Mouse (Mus musculus): ENCODE results near the gene Lyzl4.

DNA sequence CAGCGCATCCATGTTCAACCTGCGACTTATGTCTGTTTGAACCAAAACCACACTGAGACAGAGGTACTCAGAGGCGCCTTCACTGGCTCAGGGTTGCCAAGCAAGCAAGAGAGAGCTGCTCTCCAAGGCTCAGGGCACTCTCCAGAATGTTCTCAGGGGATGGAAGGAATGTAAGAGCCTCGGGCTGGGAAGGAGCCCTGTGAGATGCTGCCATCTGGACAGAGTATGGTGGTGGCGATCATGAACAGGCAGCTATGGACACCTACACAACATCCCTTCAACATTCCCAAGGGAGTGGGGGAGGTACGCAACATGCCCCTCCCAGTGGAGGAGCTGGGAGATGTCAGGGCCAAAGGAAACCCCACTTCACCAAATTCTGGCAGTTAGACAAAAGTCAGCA lies 83.7 kb downstream of the Lyzl4 start:
- TF ChIP-seq ZC3H11A (IDR thresholded peaks at IDR 0.05; ENCODE audit: low read depth, low read length) = no peak
- no peak for TF ChIP-seq MAX (IDR thresholded peaks at IDR 0.05; ENCODE audit: low read length)
- TF ChIP-seq POLR2A (IDR thresholded peaks at IDR 0.05; ENCODE audit: low read depth, low read length) = no peak
- no peak for TF ChIP-seq ETS1 (conservative IDR thresholded peaks at IDR 0.05; ENCODE audit: low read depth, low read length)
- TF ChIP-seq POLR2AphosphoS2 (IDR thresholded peaks at IDR 0.05; ENCODE audit: low read depth, low read length) = no peak
- no peak for TF ChIP-seq CTCF (conservative IDR thresholded peaks at IDR 0.05 in 1 of 2, IDR thresholded peaks at IDR 0.05 in 1 of 2; ENCODE audit: low read depth in 2 of 2, low read length in 2 of 2)
